Mouse (Mus musculus) layer of hippocampus, adult 2 months (tissue): Measurements from ENCODE around the gene Pld1. TPM values are rescaled to one million over a fixed set of nuclear protein-coding genes. Genes with fewer than 3 reads are reported as not detected.

Source experiments
- DNase-seq, 2 experiments: peaks; one replicate each; pipeline ENCODE4 v3.0.0; 2022; ENCODE audit warnings: low spot score in 2 of 2
- H3K27ac ChIP-seq: fragments of 200-600 bp; 2 replicates; pipeline ENCODE4 v1.8.1; 2022
- H3K4me3 ChIP-seq: fragments of 200-600 bp; 2 replicates; pipeline ENCODE4 v1.8.1; 2022; ENCODE audit warnings: mild to moderate bottlenecking
- CTCF ChIP-seq: fragments of 200-600 bp; conservative IDR thresholded peaks from 2 replicates; pipeline ENCODE4 v1.8.1; 2022; ENCODE audit warnings: antibody characterized with exemption, mild to moderate bottlenecking, moderate library complexity
- total RNA-seq, 2 experiments: library from RNA; stranded (reverse); gene quantifications; 2 replicates each; pipeline ENCODE4 v1.2.3; 2021

Gene Pld1
- total RNA-seq, 2 experiments from 2014 or later = 6.9 to 9.0 TPM

GRCm38 (mm10) chr3:28170911-28171618 is 232.6 kb downstream of the Pld1 start:
- H3K27ac ChIP-seq = no peak overlapping the region
- peak in 1 of 2 experiments; percentile 24 for DNase-seq
- TF ChIP-seq CTCF = peak; percentile 36; the same call in 1 of the 2 replicates
- no peak overlapping the region; the same call in 1 of the 2 replicates for H3K4me3 ChIP-seq

- peak; percentile 34 for TF ChIP-seq CTCF
- Histone ChIP-seq H3K4me3 (peak overlapping the region; percentile 56), H3K27ac (peak overlapping the region; percentile 96)
- peak; percentile 82 to 95 for DNase-seq
Observed at GRCm38 (mm10) chr3:28175997-28176967, 237.8 kb downstream of the Pld1 start.

- DNase-seq = no peak
- TF ChIP-seq CTCF = no peak
- Histone ChIP-seq H3K27ac (peak overlapping the region; percentile 57; the same call in 1 of the 2 replicates), H3K4me3 (no peak overlapping the region)
Observed at GRCm38 (mm10) chr3:28178333-28178732, 239.8 kb downstream of the Pld1 start.

Other genes starting within 250 kb of the Pld1 start
- gene Fndc3b, start 227.4 kb upstream of the Pld1 start, total RNA-seq = 10 to 100 TPM; 18.9 to 26.2 TPM
- gene Tmem212, start 42.3 kb upstream of the Pld1 start, total RNA-seq = 1 to 10 TPM in 1 of 2 experiments, under 1 TPM in 1; 0.88 to 2.2 TPM